Mouse (Mus musculus) bone marrow macrophage, adult 2 months (primary cell): Measurements from ENCODE around the gene Rab14. TPM values are rescaled to one million over a fixed set of nuclear protein-coding genes. Genes with fewer than 3 reads are reported as not detected.

Experiments used
- H3K27ac ChIP-seq: 2 replicates; pipeline ENCODE4 v1.5.1; 2012; ENCODE audit warnings: low read depth, low read length; ENCODE audit not compliant: insufficient read depth
- H3K4me1 ChIP-seq: 2 replicates; pipeline ENCODE4 v1.6.1; 2012; ENCODE audit warnings: low read length; ENCODE audit not compliant: control insufficient read depth, insufficient read depth
- H3K4me3 ChIP-seq: 2 replicates; pipeline ENCODE4 v1.5.1; 2012; ENCODE audit warnings: mild to moderate bottlenecking, low read length, moderate library complexity; ENCODE audit not compliant: insufficient read depth
- CTCF ChIP-seq: IDR thresholded peaks from 2 replicates; pipeline ENCODE4 v1.5.1; 2012; ENCODE audit warnings: low read depth, mild to moderate bottlenecking, low read length, moderate library complexity
- POLR2A ChIP-seq: IDR thresholded peaks from 2 replicates; pipeline ENCODE4 v1.6.1; 2012; ENCODE audit warnings: mild to moderate bottlenecking, low read depth, low read length, borderline replicate concordance
- polyA plus RNA-seq: library from polyadenylated mRNA; stranded (reverse); fragments of >200 nt; gene quantifications from 2 replicates; pipeline ENCODE4 v1.2.4, GENCODE M21; 2012; ENCODE audit not compliant: missing spikeins, insufficient read depth, insufficient read length

The Rab14 gene
- polyA plus RNA-seq, 1 experiment: 259 TPM

DNA sequence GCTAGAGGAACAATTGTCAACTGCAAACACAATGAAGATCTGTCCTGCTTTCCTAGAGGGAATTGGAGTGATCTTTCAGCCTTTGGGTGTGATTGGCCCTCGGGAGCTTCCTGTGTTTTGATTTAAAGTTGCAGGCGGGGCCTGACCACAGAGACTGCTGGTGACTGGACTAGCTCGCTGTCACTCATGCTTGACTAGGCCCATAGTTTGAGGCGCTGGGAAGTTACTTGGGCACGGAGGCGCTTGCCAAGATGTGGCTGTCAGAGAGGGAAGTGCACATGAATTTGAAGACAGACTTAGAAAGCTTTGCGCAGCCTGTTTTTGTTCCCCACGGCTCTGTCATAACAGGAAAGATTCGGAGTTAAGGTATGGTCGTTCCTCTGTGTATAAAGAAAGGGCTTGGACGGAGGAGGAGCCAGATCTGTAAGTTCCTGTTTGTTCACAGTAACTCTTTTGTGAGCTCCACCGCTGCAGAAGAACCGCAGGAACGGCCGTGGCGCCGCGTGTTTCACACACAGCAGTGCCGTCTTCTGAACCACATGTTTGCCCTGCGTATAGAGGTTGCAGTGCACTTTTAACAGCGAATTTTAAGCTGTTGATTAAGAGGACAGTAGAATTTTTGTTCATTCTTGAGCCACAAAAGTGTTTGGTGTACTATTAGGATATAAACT lies 68.8 kb downstream of the Rab14 start:
- peaks cover 6% of the 10 kb centered on the region for H3K4me1 ChIP-seq
- H3K4me3 ChIP-seq: peak overlapping the region; percentile 71
- H3K27ac ChIP-seq: peak overlapping the region; percentile 87
- TF ChIP-seq CTCF: no peak
- no peak for TF ChIP-seq POLR2A

DNA sequence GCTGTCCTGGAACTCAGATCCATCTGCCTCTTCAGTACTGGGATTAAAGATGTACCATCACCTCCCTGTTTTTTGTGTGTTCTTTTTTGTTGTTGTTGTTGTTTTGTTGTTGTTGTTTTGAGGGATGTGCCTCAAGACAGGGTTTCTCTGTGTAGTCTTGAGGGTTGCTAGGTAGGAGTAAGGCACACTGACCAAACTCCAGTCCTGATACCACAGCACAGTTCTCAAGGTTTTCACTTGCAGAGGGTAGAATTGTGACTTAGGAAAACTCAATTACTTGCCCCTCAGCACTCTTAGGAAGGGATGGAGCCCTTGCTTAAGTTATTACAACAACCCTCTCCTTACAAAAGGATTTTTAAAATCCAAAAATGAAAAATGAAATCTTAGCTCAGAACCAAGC lies 69.4 kb downstream of the Rab14 start:
- H3K4me1 ChIP-seq: peaks cover 6% of the 10 kb centered on the region
- no peak overlapping the region for H3K4me3 ChIP-seq
- TF ChIP-seq CTCF (no peak), POLR2A (no peak)
- peak overlapping the region; percentile 47 for H3K27ac ChIP-seq

Other genes with a start within 250 kb of the Rab14 start
- gene Traf1, start 239.3 kb downstream of the Rab14 start, polyA plus RNA-seq: 22.0 and 28.0 TPM in 2 replicates
- gene Hc, start 139.7 kb downstream of the Rab14 start, polyA plus RNA-seq: not detected in 2 replicates
- 1.2 TPM in 2 replicates for gene AI182371, start 99.6 kb downstream of the Rab14 start, polyA plus RNA-seq
- gene Cntrl, start 91.6 kb downstream of the Rab14 start, polyA plus RNA-seq: 45.2 and 46.0 TPM in 2 replicates
- 330 and 333 TPM in 2 replicates for gene Gsn, start 55.3 kb upstream of the Rab14 start, polyA plus RNA-seq
- 350 and 351 TPM in 2 replicates for gene Stom, start 135.9 kb upstream of the Rab14 start, polyA plus RNA-seq
- gene 4930568D16Rik, start 166.6 kb upstream of the Rab14 start, polyA plus RNA-seq: not detected in 2 replicates
- not detected in 2 replicates for gene 4930402F06Rik, start 196.1 kb upstream of the Rab14 start, polyA plus RNA-seq